Mouse (Mus musculus): ENCODE data around the gene Otop2. TPM values are rescaled to one million over a fixed set of nuclear protein-coding genes. Genes with fewer than 3 reads are reported as not detected.

The Otop2 gene
- under 1 TPM; 0.62 to 0.96 TPM for total RNA-seq (2021)

DNA sequence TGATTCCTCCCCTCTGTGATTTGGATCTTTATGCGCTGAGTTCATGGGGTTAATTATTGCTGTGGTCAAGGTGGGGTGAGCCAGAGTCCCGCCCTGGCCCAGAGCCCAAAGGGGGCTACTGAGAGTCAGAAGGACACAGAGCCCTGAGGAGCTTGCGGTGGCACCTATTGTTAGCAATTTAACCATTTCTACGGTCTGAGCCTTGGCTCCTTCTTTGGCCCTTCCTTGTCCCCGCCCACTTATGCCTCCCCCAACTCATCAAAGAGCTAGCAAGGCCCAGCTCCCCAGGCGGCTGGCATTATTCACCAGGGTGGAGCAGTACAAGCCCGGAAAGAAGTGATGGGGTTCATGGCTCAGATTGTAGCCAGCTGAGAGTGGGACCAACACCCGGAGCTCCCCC is at the start of gene Otop2:
Gene Otop2 (plus strand): TSS at position 301 of the 400 bp plus-strand sequence.
- intact Hi-C loops (cut with DNase I) = no loop called here
- no peak for DNase-seq (ENCODE audit: low spot score in 2 of 2)

DNA sequence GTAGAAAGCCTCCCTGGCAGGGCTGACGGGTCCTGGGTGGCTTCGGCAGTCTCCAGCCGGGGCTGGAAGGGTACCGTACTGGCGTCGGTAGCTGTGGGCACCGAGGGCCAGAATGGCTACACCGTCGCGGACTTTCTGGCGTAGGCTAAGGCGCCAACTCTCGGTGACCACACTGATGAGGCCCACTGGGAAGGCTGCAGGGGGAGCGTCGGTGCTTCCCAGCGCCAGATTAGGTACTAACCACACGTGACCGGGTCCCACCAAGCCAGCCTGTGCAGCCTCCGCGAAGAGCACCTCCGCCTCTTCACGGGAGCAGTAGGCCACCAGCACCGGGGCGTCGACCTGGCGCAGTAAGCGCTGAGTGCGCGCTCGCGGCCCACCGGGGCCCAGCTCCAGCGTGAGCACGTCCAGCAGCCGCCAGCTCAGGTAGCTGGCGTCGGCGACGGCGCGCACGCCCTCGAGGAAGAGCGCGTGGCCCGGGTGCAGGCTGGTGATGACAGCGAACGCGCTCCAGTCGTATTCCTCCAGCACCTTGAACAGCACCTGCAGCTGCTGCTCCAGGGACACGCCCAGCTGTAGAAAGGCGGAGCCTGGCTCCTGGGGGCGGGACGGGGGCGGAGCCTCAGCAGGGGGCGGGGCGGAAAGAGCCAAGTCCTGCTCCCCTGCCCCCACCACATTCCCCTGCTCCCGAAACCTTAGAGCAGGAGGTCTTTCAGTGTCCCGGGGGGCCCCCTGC is 49.0 kb upstream of the Otop2 start:
- intact Hi-C loops (cut with DNase I) = no loop called here
- DNase-seq (ENCODE audit: low spot score in 2 of 2) = no peak

DNA sequence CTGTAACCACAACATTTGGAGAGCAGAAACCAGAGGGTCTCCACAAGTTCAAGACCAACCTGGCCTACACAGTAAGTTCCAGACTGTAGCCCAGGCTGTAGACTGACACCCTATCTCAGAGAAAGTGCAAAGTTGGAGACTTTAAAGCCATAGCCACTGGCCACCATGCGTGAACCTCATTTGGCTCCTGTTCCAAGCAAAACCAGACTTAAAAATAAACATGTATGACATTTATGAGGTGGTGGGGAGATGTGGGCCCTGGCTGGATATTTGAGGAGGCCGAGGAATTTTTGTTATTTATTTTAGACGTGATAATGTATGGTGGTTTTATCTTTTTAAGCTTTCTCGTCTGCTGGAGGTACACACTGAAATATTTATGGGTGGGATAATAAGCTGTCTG is 47.8 kb upstream of the Otop2 start:
- intact Hi-C loops (cut with DNase I) = no loop called here
- DNase-seq (ENCODE audit: low spot score in 2 of 2) = no peak

DNA sequence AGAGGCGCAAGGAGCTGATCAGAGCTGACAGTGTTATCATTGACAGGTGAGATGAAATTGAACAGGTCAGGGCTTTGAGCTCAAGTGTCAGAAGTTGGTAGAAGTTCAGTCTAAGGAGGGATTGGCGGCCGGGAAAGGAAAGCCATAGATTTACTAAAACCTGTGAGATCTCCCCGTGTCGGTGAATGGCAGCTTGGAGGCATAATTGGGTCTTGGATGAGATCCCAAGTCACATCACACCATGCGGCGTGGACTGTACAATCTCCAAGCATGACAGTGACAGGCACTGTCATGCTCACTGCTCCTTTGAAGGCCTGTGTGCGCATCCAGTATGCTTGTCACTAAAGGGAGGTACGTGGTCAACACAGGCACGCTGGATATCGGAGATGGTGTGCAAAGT is 44.0 kb upstream of the Otop2 start:
- intact Hi-C loops (cut with DNase I) = no loop called here
- no peak for DNase-seq (ENCODE audit: low spot score in 2 of 2)

DNA sequence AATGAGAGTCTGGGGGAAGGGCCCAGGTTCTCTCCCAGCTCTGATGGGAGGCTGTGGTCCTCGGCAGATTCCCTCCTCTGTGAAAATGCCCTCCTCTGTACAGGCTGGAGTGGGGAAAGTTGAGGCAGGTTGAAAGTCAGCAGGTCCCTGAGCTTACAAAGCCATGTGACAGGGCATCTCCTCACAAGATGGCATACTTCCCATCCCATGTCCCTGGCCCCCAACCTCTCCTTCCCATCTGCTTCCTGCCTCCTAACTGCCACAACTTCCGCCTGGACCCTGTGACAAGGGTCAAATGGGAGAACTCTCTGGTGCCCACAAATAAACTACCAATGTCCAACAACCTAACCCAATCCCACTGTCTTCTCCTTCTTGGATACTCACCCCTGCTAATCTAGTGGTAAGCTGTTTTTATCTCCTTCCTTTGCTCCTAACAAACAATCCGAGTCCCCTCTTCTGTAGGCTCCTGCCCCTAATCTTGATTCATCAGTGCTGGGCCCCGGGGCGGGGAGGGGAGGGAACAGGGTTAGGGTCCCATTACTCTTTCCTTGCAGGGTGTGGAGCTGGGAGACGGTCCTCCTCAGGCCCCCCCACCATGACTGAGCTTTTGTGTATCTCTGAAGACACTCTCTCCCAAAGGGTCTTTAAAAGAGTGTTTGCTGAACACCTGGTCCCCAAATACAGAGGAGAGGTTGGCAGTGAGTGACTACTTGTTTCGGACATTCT is 42.7 kb upstream of the Otop2 start:
- DNase-seq (ENCODE audit: low spot score in 2 of 2) = no peak
- intact Hi-C loops (cut with DNase I) = no loop called here

DNA sequence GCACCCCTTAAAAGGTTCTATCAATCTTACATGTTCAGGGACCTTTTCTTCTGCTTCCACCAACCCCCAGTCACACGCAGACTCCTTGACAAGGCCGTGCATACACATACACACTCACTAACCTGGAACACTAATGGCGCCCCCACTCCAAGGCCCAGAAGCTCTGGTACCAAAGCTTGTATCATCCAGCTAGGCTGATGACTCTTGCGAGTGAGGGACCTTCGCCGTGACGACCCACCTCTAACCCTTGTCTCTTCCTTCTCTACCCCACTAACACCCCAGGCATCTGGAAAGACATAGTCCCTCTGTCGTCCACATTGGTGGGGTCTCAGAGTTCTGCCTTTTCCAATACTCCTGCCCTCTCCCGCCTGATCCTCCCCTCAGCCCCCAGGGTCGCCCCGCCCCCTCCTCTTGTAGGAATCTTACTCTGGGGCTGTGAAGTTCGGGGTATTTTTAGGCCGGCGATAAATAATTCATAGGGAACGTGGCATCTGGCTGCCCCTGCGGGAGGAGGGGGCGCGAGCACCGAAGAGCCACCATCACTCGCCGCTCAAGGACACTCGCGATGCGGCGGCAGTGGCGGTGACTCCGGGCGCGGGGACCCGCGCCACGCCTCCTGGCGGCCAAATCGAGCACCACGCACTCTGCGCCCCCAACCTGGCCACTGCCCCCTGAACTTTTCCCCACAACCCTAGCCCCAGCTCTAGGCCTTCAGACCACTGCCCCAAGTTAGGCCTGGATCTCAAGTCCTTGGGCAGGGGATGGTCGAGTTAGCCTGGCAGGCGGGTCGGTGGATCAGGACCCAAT is 41.9 kb upstream of the Otop2 start:
- no peak for DNase-seq (ENCODE audit: low spot score in 2 of 2)
- intact Hi-C loops (cut with DNase I) = no loop called here

DNA sequence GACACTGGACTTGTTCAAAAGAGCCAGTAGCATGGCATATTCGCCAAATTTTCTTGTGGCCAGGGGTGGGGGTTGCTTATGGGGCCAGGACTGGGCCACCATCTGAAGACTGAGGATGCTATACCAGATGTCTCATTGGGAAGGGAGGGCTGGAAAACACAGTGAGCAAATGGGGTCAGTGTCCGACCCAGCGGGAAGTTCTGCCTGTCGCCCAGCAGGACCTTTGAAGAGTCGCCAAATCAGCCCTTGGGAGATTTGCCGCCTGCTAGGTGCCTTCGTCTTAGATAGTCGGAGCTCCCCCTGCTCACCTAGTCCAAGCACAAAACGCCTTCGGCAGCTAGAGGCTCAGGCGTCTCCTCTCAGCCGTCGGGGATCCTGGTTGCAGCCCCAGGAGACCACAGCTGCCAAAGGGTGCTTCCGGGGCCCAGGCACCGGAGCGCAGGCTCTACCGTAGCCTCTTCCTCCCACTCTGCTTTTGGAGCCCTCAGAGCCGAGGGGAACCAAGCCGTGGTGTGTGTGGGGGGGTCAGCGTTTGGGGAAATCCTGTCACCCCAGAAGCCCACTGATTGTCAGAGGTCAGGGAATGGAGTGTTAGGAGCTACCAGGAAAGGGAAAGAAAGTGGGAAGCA is 41.1 kb upstream of the Otop2 start:
- intact Hi-C loops (cut with DNase I) = no loop called here
- DNase-seq (ENCODE audit: low spot score in 2 of 2) = no peak

DNA sequence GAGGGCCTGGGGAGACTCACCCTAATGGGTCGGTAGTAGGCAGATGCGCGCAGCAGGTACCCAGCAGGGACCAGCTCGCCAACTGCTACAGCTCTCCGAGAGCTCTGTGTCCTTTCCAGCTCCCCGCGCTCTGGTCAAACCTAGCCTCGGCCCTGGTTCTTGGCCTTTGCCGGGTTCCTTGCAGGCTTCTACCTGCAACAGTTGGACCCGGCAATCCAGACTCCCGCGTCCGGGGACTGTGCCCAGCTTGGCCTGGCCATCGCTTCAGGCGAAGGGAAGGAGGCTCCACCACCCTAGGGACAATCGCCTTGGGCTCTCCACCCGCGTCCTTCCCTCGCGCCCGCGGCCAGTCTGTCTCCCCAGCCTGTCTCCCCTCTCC is 40.6 kb upstream of the Otop2 start:
- intact Hi-C loops (cut with DNase I) = no loop called here

DNA sequence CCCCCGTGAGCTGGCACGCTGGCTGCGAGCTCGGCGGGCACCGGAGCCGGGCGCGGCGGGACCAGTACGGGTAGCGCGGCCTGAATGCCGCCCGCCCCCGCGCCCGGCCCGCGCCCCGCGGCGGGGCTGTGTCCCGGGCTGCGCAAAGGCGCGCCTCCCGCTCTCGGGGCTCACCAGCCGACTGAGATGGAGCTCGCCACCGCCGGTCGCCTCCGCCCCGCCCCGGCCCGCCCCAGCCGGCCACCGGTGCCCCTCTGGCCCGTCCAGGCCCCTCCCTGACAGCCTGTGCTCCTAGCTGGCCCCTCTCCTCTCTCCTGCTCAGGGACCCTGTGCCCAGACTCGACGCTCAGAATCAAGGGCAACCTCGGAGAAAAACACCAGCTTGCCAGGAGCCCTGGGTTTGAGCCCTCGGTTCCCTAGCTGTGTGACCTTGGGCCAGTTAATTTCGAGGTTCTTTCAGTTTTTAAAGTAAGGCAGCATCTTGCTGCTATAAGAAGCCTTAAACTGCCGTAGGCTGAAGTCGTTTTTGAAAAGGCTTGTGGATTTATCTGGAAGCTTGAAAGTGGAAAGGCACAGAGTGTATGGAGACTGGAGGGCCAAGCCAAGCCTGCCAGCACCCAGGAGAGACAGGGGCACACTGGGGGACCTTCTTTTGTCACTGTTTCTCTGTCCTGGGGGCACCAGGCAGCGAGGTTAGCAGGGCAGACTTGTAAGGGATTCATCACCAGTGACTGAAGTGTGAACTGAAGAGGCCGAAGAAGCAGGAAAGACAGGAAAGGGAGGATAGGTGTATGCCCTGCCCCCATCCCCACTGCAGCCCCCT is 39.7 kb upstream of the Otop2 start, which contains the start of gene Grin2c:
Gene Grin2c (minus strand): TSS at position 183 of the 823 bp plus-strand sequence.
- intact Hi-C loops (cut with DNase I) = no loop called here

More for the DNA sequence above, 40.6 kb upstream of the Otop2 start:
- DNase-seq (ENCODE audit: low spot score in 2 of 2) = no peak

DNA sequence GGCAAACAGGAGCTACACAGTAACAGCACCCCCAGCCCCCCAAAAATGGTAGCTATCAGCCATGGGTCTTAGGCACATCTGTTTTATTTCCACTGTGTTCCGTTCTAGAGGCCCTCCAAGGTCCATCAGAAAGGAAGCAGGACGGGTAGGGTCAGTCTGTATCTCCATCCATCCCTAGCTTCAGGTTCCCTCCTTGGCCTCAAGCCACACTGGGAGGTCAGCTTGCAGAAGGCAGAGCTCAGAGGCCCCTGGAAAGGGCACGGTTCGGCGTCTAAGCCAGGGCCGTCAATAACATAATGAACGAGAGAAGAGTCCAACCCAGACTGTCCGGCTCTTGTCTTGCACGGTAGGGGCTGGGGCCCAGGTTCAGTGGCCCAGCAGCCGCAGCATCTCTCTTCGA is 39.0 kb upstream of the Otop2 start:
- no peak for DNase-seq (ENCODE audit: low spot score in 2 of 2)
- intact Hi-C loops (cut with DNase I) = no loop called here

More for the DNA sequence above, 39.7 kb upstream of the Otop2 start, which contains the start of gene Grin2c:
- no peak for DNase-seq (ENCODE audit: low spot score in 2 of 2)

DNA sequence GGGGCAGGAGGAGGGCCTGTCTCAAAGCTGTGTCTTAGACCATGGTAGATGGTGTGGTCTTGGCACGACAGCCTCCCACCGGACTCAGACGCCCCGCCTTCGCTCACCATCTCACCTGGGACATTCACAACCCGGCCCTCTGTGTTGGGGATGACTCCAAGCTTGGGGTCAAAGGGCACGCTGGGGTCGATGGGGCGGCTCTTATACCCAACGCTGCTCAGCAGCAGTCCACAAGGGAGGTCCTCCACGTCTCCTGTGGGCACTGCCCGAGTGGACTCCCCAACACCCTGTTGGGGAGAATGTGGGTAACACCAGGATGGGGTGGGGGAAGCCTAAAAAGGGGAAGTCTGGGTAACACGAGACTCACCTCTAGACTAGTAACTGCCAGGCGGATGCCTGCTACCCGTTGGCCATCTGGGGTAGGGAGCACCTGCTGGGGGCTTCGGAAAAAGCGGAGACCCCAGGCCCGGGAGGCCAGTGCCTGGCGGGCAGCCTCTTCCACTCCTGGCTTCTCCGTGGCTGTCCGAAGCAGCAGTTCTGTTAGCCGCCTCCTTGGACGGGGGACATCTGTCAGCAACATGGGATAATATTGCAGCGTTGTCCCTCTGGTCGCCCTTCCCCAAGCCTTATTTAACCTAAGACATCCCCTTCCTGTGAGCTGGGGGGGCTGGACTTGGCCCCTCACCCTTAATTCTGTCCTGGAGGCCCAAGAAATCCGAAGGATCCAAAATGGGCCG is 37.5 kb upstream of the Otop2 start:
- intact Hi-C loops (cut with DNase I) = loop anchor here (1.0 to 5.0 kb wide), 3 partner anchors 67 to 187 kb away; no protein-coding TSS in a partner anchor
- no peak for DNase-seq (ENCODE audit: low spot score in 2 of 2)

DNA sequence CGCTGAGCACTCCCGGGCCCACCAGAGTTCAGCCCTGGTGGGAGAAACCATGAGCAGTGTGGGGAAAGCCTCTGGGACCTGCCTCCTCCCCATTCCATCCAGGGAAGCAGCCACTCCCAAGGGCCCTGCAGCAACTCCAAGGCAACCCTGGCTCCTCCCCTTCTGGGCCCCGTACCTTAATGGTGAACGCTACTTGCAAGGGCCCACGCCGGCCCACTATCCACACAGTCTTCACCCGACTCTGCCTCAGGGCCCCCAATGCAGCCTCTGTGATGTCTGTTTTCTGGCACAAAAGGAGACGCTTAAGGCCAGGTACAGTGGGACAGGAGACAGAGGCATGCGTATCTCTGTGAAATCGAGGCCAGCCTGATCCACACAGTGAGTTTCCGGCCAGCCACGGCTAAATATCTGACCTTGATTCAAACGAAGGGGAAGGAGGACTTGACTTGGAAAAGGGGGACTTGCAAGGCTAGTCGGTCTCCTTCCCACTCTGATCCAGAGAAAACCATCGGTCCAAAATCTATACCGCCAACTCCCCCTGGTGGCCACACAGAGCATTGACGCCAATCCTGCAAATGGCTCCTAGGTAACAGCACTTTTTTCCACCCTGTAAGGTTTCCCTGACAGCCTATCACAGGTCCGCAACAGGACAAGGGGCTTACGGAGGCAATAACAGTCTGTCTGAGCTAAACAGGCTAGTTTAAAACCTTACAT is 36.7 kb upstream of the Otop2 start:
- intact Hi-C loops (cut with DNase I) = loop anchor here (1.0 to 5.0 kb wide), 3 partner anchors 68 to 188 kb away; no protein-coding TSS in a partner anchor
- peak; percentile 83 to 87 for DNase-seq (ENCODE audit: low spot score in 2 of 2)

DNA sequence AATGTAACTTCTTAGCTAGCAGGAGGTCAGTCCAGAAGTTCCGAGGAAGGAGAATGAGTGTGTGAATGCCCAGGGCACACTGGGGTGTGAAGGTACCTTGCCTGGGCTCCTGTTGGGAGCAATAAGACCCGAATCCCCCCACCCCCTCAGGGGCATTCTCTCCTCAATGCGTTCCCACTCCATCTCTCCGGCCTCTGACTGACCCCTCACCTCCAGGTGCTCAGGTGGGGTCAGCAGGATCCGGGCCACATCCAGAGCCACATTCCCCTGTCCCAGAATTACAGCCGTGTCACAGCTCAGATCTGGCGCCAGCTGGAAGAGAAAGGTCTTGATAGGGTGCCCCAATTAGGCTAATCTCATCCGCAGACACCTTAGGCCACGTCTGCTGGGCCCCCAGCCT is 35.9 kb upstream of the Otop2 start:
- intact Hi-C loops (cut with DNase I) = loop anchor here (2.0 to 5.0 kb wide), 2 partner anchors 110 to 189 kb away; no protein-coding TSS in a partner anchor

DNA sequence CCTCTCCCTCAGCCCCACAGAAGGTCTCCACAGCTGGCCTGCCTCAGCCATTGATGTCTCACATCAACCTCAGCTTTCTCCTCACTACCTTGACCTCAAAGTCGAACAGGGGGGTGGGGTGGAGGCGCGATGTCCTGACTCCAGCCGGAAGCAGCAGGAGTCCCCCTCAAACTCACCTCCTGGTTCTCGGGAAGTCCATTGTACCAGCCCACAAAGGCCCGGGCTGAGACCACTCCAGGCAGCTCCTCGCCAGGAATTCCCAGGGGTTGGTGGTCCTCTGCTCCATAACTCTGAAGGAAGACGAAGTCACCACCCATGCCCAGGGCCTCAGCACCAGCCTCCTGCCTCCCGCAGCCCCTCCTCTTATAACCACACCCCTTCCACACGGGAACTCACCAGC is 35.5 kb upstream of the Otop2 start:
- intact Hi-C loops (cut with DNase I) = loop anchor here (2.0 to 5.0 kb wide), 2 partner anchors 111 to 189 kb away; no protein-coding TSS in a partner anchor
- DNase-seq (ENCODE audit: low spot score in 2 of 2) = no peak

More for the DNA sequence above, 35.9 kb upstream of the Otop2 start:
- DNase-seq (ENCODE audit: low spot score in 2 of 2) = no peak

DNA sequence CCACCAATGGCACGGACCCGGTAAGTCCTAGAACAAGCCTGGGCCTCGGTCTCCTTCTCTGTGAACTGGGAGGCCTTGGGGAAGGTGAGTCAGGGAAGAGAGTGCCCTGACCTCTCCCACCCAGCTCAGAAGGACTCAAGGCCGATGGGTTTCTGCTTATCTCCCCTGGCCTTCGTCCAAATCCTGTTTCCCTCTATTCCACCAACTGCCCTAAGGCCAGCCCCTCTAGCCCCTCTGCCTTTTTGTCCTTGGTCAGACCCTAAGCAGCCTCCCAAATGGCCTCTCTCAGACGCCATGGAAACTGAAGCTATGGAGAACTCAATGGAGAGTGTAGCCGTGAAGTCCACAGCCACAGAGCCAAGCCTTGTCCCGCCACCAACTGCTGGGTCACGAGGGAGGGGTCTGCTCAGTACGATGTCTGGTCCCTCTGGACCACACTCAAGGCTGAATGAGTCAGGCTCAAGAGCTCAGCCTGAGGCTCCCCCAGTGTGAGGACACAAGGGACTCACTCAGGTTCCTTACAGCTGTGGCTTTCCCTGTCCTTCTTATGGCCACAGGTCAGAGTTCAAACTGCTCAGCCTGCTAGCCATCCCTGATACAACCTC is 34.0 kb upstream of the Otop2 start:
- no peak for DNase-seq (ENCODE audit: low spot score in 2 of 2)
- intact Hi-C loops (cut with DNase I) = loop anchor here (5.0 kb wide), 1 partner anchor 191 kb away; no protein-coding TSS in a partner anchor

DNA sequence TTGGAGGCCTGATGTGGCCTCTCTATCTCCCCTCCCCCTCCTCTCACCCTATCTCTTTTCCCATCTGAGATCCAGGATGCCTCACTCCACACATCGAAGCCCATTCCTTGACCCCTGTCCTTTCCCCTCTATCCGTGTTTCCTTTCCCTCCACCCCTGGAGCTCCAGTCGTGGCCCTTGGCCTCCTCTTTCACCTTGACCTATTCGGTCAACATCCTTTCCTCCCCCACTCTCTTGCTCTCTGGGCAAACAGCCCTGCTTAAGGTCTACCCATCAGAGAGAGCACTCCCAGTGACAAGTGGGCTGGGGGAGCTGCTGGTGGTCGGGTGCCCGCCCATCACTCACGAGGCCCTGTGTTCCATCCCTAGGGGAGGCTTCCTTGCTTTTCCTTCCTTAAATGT is 33.2 kb upstream of the Otop2 start:
- intact Hi-C loops (cut with DNase I) = loop anchor here (5.0 kb wide), 1 partner anchor 191 kb away; no protein-coding TSS in a partner anchor
- DNase-seq (ENCODE audit: low spot score in 2 of 2) = no peak

DNA sequence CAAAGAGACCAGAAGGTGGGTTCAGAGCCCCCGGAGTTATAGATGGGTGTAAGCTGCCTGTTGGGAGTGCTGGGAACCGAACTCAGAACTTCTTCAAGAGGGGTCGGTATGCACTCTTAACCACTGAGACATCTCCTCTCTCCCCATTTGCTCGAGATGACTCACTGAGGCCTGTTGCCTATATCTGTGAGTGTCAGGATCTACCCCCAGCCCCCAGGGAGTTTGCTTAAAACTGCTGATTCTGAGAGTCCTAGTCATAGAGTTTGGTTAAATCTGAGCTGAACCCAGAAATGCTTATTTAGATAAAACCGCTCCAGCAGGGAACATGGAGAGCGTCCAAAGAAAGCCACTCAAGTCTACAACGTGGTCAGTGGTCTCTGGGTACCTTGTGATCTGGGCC is 32.8 kb upstream of the Otop2 start:
- intact Hi-C loops (cut with DNase I) = loop anchor here (5.0 kb wide), 1 partner anchor 192 kb away; no protein-coding TSS in a partner anchor

More for the DNA sequence above, 32.8 kb upstream of the Otop2 start:
- no peak for DNase-seq (ENCODE audit: low spot score in 2 of 2)

All from left cerebral cortex, postnatal 25 days (tissue).